In genomic region chr7:141008312-141008761, GRCm38 (mm10) we compare ENCODE assay signal across 8 mouse cellular contexts. TPM values are rescaled to one million over a fixed set of nuclear protein-coding genes. Genes with fewer than 3 reads are reported as not detected.
DNase-seq lines count a peak whose midpoint lies in the region; ATAC-seq lines count a peak whose summit lies in the region.

No protein-coding gene starts in this region.

- H3K4me1 ChIP-seq in hindbrain, embryonic 10.5 days (replicated peaks): peaks cover 33% of the 10 kb centered on the region
- H3K4me1 ChIP-seq in hindbrain, embryonic 16.5 days (ENCODE audit: control insufficient read depth, insufficient read depth, low read depth, low read length): no peaks in the 10 kb centered on the region
- H3K4me1 ChIP-seq in heart, embryonic 13.5 days: peaks cover 23% of the 10 kb centered on the region
- peaks cover 32% of the 10 kb centered on the region for H3K4me1 ChIP-seq in limb, embryonic 12.5 days (replicated peaks)

- 5% methylated on average over 7 of the region's 7 CpGs for WGBS in hindbrain, embryonic 10.5 days
- 4% methylated on average over 7 of the region's 7 CpGs for WGBS in hindbrain, embryonic 16.5 days
- 11% methylated on average over 7 of the region's 7 CpGs for WGBS in heart, embryonic 13.5 days
- 6% methylated on average over 7 of the region's 7 CpGs for WGBS in limb, embryonic 12.5 days

- no peaks in the 10 kb centered on the region for H3K9me3 ChIP-seq in hindbrain, embryonic 10.5 days
- H3K9me3 ChIP-seq in hindbrain, embryonic 16.5 days (ENCODE audit: control insufficient read depth, low read length): no peaks in the 10 kb centered on the region
- H3K9me3 ChIP-seq in heart, embryonic 13.5 days: no peaks in the 10 kb centered on the region
- H3K9me3 ChIP-seq in limb, embryonic 12.5 days: no peaks in the 10 kb centered on the region

- no peak overlapping the region for H3K4me2 ChIP-seq in hindbrain, embryonic 16.5 days (ENCODE audit: low read length)
- H3K4me2 ChIP-seq in heart, embryonic 13.5 days: peak overlapping the region; percentile 67
- H3K4me2 ChIP-seq in limb, embryonic 12.5 days: peak overlapping the region; percentile 64

- ATAC-seq in hindbrain, embryonic 16.5 days: no peak
- ATAC-seq in heart, embryonic 13.5 days (ENCODE audit: extremely low read depth, insufficient number of reproducible peaks, low FRiP score, low TSS enrichment): no peak
- ATAC-seq in limb, embryonic 12.5 days (ENCODE audit: insufficient number of reproducible peaks, insufficient read depth, low FRiP score, low TSS enrichment, low read depth): no peak
- 0 out of 2 replicates have a peak, but pooled peaks have one; percentile 11 for ATAC-seq in monocyte, adult 5-6 weeks (replicated peaks; ENCODE audit: insufficient number of reproducible peaks, low FRiP score, low TSS enrichment, poor library complexity, severe bottlenecking)
- no peak for ATAC-seq in activated CD4-positive, CD25-positive, alpha-beta regulatory T cell, adult 4 months

- H3K4me3 ChIP-seq in hindbrain, embryonic 10.5 days: peak overlapping the region; percentile 39
- H3K4me3 ChIP-seq in hindbrain, embryonic 16.5 days (ENCODE audit: low read length): no peak overlapping the region
- peak overlapping the region; percentile 55 for H3K4me3 ChIP-seq in heart, embryonic 13.5 days
- no peak overlapping the region for H3K4me3 ChIP-seq in limb, embryonic 12.5 days (replicated peaks)

- no peak overlapping the region for H3K9ac ChIP-seq in hindbrain, embryonic 16.5 days (ENCODE audit: low read depth, low read length)
- peak overlapping the region; percentile 50 for H3K9ac ChIP-seq in heart, embryonic 13.5 days
- no peak overlapping the region for H3K9ac ChIP-seq in limb, embryonic 12.5 days (replicated peaks)

- H3K27me3 ChIP-seq in hindbrain, embryonic 10.5 days (ENCODE audit: insufficient read depth, poor library complexity, severe bottlenecking): no peaks in the 10 kb centered on the region
- no peaks in the 10 kb centered on the region for H3K27me3 ChIP-seq in hindbrain, embryonic 16.5 days (replicated peaks; ENCODE audit: control insufficient read depth, insufficient read depth, low read length)
- peaks cover 12% of the 10 kb centered on the region; the same call in 1 of the 2 replicates for H3K27me3 ChIP-seq in heart, embryonic 13.5 days (replicated peaks)
- H3K27me3 ChIP-seq in limb, embryonic 12.5 days: no peaks in the 10 kb centered on the region

- DNase-seq in hindbrain, embryonic 10.5 days (ENCODE audit: low spot score): peak; percentile 29
- DNase-seq in cerebellum, postnatal 10 days: peak; percentile 13 to 28
- no peak for DNase-seq in right cerebral cortex, postnatal 10 days (ENCODE audit: low spot score in 2 of 2)

- H3K27ac ChIP-seq in hindbrain, embryonic 10.5 days: peak overlapping the region; percentile 71; the same call in 1 of the 2 replicates
- no peak overlapping the region for H3K27ac ChIP-seq in hindbrain, embryonic 16.5 days (ENCODE audit: low read depth, low read length)
- no peak overlapping the region for H3K27ac ChIP-seq in heart, embryonic 13.5 days (replicated peaks)
- H3K27ac ChIP-seq in limb, embryonic 12.5 days: no peak overlapping the region

- no peaks in the 10 kb centered on the region for H3K36me3 ChIP-seq in hindbrain, embryonic 10.5 days
- no peaks in the 10 kb centered on the region for H3K36me3 ChIP-seq in hindbrain, embryonic 16.5 days (ENCODE audit: control insufficient read depth, insufficient read depth, low read length)
- no peaks in the 10 kb centered on the region for H3K36me3 ChIP-seq in heart, embryonic 13.5 days
- no peaks in the 10 kb centered on the region for H3K36me3 ChIP-seq in limb, embryonic 12.5 days

RNA-seq across cellular contexts. Expression of gene Ifitm3, which starts 2.2 kb away (rescaled TPM):
- polyA plus RNA-seq in hindbrain, embryonic 10.5 days (2016; fragmentation: Nextera tagmentation; extraction: Ambion mirVana): 21.0 and 23.9 TPM in 2 replicates
- polyA plus RNA-seq in hindbrain, embryonic 16.5 days (2015; fragmentation: Nextera tagmentation; extraction: Ambion mirVana): 41.2 and 43.1 TPM in 2 replicates
- 73.2 and 78.1 TPM in 2 replicates for polyA plus RNA-seq in heart, embryonic 13.5 days (2015; fragmentation: Nextera tagmentation; extraction: Ambion mirVana)
- polyA plus RNA-seq in limb, embryonic 12.5 days (2016; fragmentation: Nextera tagmentation; extraction: Ambion mirVana): 56.5 and 68.6 TPM in 2 replicates
- total RNA-seq in monocyte, adult 5-6 weeks (2017): 384 to 854 TPM (median 711 TPM) in 3 replicates
- 10 to 100 TPM; 17.0 to 23.4 TPM for polyA plus RNA-seq in activated CD4-positive, CD25-positive, alpha-beta regulatory T cell, adult 4 months (2017; shearing (Covaris generic))

RNA-seq across cellular contexts. Expression of gene Ifitm6, which starts 9.4 kb away (rescaled TPM):
- not detected in 2 replicates for polyA plus RNA-seq in hindbrain, embryonic 10.5 days (2016; fragmentation: Nextera tagmentation; extraction: Ambion mirVana)
- polyA plus RNA-seq in hindbrain, embryonic 16.5 days (2015; fragmentation: Nextera tagmentation; extraction: Ambion mirVana): 0.83 and 1.3 TPM in 2 replicates
- polyA plus RNA-seq in heart, embryonic 13.5 days (2015; fragmentation: Nextera tagmentation; extraction: Ambion mirVana): 0.24 and 0.31 TPM in 2 replicates
- polyA plus RNA-seq in limb, embryonic 12.5 days (2016; fragmentation: Nextera tagmentation; extraction: Ambion mirVana): not detected in 2 replicates
- total RNA-seq in monocyte, adult 5-6 weeks (2017): 268 to 573 TPM (median 450 TPM) in 3 replicates
- under 1 TPM; 0.70 to 0.92 TPM for polyA plus RNA-seq in activated CD4-positive, CD25-positive, alpha-beta regulatory T cell, adult 4 months (2017; shearing (Covaris generic))

RNA-seq across cellular contexts. Expression of gene Gm17387, which starts 20.6 kb away (rescaled TPM):
- polyA plus RNA-seq in hindbrain, embryonic 10.5 days (2016; fragmentation: Nextera tagmentation; extraction: Ambion mirVana): not detected in 2 replicates
- polyA plus RNA-seq in hindbrain, embryonic 16.5 days (2015; fragmentation: Nextera tagmentation; extraction: Ambion mirVana): not detected in 2 replicates
- not detected in 2 replicates for polyA plus RNA-seq in heart, embryonic 13.5 days (2015; fragmentation: Nextera tagmentation; extraction: Ambion mirVana)
- not detected in 2 replicates for polyA plus RNA-seq in limb, embryonic 12.5 days (2016; fragmentation: Nextera tagmentation; extraction: Ambion mirVana)
- total RNA-seq in monocyte, adult 5-6 weeks (2017): not detected in 3 replicates
- not detected for polyA plus RNA-seq in activated CD4-positive, CD25-positive, alpha-beta regulatory T cell, adult 4 months (2017; shearing (Covaris generic))

RNA-seq across cellular contexts. Expression of gene Ifitm1, which starts 41.3 kb away (rescaled TPM):
- 5.1 and 6.9 TPM in 2 replicates for polyA plus RNA-seq in hindbrain, embryonic 10.5 days (2016; fragmentation: Nextera tagmentation; extraction: Ambion mirVana)
- polyA plus RNA-seq in hindbrain, embryonic 16.5 days (2015; fragmentation: Nextera tagmentation; extraction: Ambion mirVana): 15.2 and 19.4 TPM in 2 replicates
- 9.7 and 15.9 TPM in 2 replicates for polyA plus RNA-seq in heart, embryonic 13.5 days (2015; fragmentation: Nextera tagmentation; extraction: Ambion mirVana)
- 77.8 and 78.8 TPM in 2 replicates for polyA plus RNA-seq in limb, embryonic 12.5 days (2016; fragmentation: Nextera tagmentation; extraction: Ambion mirVana)
- total RNA-seq in monocyte, adult 5-6 weeks (2017): 38.2 to 83.6 TPM (median 70.9 TPM) in 3 replicates
- 1 to 10 TPM; 4.6 to 7.5 TPM for polyA plus RNA-seq in activated CD4-positive, CD25-positive, alpha-beta regulatory T cell, adult 4 months (2017; shearing (Covaris generic))

RNA-seq across cellular contexts. Expression of gene Ifitm2, which starts 52.5 kb away (rescaled TPM):
- polyA plus RNA-seq in hindbrain, embryonic 10.5 days (2016; fragmentation: Nextera tagmentation; extraction: Ambion mirVana): 388 and 494 TPM in 2 replicates
- polyA plus RNA-seq in hindbrain, embryonic 16.5 days (2015; fragmentation: Nextera tagmentation; extraction: Ambion mirVana): 182 and 202 TPM in 2 replicates
- 505 and 535 TPM in 2 replicates for polyA plus RNA-seq in heart, embryonic 13.5 days (2015; fragmentation: Nextera tagmentation; extraction: Ambion mirVana)
- 941 and 1,046 TPM in 2 replicates for polyA plus RNA-seq in limb, embryonic 12.5 days (2016; fragmentation: Nextera tagmentation; extraction: Ambion mirVana)
- total RNA-seq in monocyte, adult 5-6 weeks (2017): 203 to 367 TPM (median 305 TPM) in 3 replicates
- 100 to 1,000 TPM in 1 of 2 experiments, 10 to 100 TPM in 1; 94.1 to 101 TPM for polyA plus RNA-seq in activated CD4-positive, CD25-positive, alpha-beta regulatory T cell, adult 4 months (2017; shearing (Covaris generic))

Comparison
In these comparisons a context has a peak if more than half of its experiments do, and no peak if none do; other contexts are left out.
1. H3K4me3 ChIP-seq: peak in hindbrain, embryonic 10.5 days (single experiment) and heart, embryonic 13.5 days (single experiment); none in hindbrain, embryonic 16.5 days (single experiment) and limb, embryonic 12.5 days (single experiment).
2. DNase-seq: peak in hindbrain, embryonic 10.5 days (single experiment) and cerebellum, postnatal 10 days (2 of 2); none in right cerebral cortex, postnatal 10 days (0 of 2).